Mouse (Mus musculus) thymus, postnatal 10 days (tissue): Measurements from ENCODE around the gene Fam53b.

Experiments used
- DNase-seq, 2 experiments: peaks; one replicate each; pipeline ENCODE4 v3.0.0; 2021; ENCODE audit warnings: low spot score in 2 of 2

Fam53b gene

DNA sequence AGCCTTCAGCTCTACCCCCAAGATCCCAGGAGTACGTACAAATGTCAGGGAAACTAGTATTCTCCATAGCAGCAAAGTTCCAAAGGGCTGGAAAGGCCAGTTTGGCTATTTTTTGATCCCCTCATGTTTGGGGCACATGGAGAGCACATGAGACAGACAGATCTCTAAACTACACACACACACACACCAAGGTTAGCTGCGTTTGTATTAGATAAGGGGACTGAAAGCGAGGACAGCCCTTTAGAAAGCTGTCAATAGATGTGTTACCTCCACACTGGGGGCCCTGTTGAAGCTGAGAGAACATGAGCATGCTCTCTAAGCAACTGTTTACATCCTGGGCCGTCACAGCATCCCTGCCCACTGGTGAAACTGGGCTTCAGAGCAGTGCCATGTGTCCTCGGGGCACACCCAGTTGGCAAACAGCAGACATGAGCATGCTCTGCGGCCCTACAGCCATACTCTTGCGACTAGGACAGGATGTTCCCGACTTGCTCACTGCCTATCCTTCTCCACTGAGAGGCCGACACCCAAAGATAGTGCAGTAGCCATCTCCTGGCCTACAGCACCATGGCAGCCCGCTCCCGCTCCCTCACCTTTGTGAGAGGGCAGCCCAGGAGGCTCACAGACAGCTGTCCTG lies 47.3 kb downstream of the Fam53b start:
- no peak for DNase-seq

DNA sequence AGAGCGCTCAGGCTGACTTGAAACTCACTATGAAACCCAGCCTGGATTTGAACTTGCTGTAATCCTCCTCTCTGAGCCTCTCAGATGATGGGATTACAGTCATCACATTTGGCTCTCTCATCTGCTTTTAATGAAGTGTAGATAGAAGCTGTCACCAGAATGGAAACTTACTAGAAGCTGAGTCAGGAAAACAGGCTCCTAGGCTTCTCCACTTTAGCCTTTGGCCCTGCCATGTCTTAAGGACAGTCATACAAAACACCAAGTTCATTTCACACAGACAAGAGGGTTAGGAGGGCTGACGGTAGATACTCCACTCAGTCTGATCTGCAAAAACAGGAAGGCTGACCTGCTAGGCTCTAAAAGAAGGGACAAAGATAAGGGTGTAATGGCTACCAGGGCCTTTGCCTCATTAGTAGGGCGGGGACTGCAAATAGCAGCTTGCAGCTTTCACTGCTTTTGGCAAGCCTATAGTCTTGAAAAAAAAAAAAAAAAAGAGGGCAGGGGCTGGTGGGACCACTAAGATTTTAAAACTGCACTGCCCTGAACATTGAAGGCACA lies 48.0 kb downstream of the Fam53b start:
- DNase-seq: no peak

- no peak for DNase-seq
These were observed 48.7 kb downstream of the Fam53b start for GRCm38 (mm10) chr7:132764896-132765491.

- no peak for DNase-seq
These were observed 49.4 kb downstream of the Fam53b start for GRCm38 (mm10) chr7:132764314-132764713.

DNA sequence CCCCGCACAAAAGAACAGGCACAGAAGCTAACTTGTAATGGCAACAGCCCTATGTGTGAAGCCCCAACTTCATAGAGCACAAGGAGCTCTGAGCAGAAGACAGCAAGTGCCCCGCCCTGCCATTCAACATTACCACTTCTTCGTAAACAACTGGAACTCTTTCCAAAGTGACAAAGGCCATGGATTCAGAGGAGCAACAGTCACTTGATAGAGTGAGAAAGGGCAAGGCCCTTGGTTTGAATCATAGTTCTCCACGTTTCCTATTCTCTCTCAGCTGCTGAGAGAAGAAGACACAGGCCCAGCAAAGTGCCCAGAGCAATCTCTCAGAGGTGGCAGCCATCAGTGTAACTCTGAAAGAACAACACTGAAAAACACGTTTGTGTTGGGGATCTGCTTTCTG lies 49.8 kb downstream of the Fam53b start:
- no peak for DNase-seq

DNA sequence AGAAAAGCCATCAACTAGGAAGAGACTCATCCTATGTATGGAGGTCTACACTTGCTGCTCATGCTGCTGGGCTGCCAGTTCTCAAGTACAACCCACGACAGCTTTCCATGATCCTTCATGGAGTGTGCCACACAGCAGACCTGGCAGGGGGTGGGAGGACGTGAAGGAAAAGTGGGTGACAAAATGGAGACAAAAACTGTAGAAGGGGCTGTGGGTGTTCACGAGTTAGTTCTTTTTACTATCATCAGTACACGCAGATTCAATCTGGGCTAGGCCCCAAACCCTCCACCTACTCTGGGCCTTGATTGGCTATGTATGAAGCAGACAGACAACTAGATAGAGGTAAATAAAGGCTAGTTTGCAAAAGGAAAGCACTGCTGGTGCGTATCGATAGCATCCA lies 50.3 kb downstream of the Fam53b start:
- DNase-seq: no peak

GRCm38 (mm10) chr7:132761409-132761808 lies 52.3 kb downstream of the Fam53b start:
- DNase-seq: no peak

DNA sequence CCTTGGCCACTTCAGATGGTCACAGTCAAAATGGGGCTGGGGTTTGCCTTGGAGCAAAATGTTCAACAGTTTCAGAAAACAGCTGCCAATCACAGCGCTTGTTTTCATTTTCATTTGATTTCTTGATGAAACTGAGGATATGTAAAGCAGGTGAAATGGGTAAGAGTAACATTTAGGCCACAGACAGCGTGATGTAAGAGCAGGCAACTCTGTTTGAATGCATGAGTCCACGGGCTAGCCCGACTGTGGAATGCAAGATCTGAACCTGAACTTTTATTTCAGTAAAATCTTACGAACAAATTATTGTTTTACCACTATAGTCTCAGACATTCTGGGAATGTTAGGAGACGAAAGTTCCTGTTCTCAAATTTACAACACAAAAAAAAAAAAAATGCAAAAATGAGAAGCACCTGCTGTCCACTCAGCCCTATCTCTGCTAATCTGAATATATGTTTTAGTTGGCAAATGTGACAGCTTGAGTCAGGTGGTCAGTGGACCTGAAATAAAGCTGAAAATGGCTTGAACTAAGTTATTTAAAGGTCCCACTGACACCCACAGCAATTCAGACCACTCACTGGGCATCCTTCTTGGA lies 53.0 kb downstream of the Fam53b start:
- no peak for DNase-seq

DNA sequence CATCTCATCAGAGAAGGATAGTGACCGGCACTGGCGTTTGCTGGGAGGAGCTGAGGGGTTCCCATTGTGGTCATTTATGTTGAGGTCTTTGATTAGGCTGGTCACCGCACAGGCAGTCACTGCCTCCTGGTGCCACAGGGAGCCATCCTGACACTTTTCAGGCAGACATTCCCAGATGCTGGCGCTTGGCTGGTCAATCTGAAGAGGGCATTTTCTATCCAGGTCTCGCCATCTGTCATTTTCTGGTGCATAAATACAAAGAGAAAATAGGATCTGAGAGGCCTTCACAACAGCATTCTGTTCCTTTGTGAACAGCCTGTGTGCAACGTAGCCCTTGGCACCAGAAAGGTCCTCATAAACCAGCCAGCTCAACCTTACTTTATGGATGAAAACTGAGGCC lies 53.8 kb downstream of the Fam53b start:
- no peak for DNase-seq

- DNase-seq: no peak
These were observed 54.2 kb downstream of the Fam53b start for GRCm38 (mm10) chr7:132759405-132759891.

- no peak for DNase-seq
These were observed 54.8 kb downstream of the Fam53b start for GRCm38 (mm10) chr7:132758875-132759274.

GRCm38 (mm10) chr7:132756325-132756724 lies 57.4 kb downstream of the Fam53b start:
- DNase-seq: no peak

- no peak for DNase-seq
These were observed 59.3 kb downstream of the Fam53b start for GRCm38 (mm10) chr7:132754389-132754750.

DNA sequence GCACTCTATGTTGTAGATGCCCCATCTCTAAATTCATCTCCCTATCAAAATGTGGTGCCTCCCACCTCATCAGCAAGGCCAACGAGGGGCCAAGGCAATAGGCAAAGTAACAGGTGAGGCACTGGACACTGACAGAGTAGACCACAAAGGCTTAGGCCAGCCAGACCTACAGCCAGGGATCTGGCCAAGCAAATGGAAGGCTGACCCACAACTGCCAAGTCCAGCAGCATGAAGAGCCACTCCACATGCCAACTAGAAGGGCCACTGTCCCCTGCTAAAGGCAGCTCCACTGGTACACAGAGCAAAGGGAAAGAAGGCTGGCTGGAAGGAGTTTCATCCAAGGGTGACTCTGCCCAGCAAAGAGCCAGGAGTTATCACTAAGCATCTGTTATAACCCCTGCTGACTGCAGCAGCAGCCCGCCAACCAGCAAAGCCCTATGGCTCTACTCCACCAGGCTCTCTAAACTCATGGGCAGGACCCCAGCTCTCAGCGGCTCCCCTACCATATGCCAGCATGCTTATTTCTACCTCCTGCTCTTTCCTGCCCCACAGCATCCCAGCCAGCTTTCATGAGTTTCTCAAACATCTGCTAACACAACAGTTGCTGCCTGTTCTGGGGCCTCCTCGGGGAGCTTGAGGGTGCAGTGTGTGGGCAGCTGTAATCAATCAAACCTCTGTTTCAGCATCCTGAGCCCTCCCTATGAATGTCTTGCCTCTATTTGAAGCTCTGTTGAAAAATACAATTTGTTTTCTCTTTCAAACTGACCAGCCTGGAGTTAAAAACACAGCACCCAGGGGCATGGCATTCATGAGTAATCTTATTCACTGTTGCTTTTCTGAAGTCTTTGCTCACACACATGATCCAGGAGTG lies 59.9 kb downstream of the Fam53b start:
- no peak for DNase-seq

GRCm38 (mm10) chr7:132751716-132752115 lies 62.0 kb downstream of the Fam53b start:
- no peak for DNase-seq

DNA sequence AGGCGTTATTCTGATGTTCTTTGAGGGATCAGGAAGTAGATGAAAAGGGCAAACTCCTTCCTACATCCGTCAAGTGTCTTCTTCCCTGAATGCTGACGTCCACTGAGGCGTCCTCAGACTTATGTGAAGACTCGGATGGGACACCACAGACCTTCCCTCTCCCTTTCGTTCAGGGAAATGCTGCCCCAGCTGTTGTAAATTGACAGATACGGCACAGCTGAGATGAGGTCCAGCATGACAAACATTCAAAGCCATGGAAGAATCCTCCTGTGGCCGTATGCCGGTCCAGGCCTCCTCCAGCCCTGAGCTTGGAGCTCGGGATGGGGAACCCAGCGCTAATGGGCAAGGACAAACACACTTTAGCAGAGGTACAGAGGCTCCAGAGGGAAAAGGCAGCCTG lies 64.2 kb downstream of the Fam53b start:
- DNase-seq: no peak

- DNase-seq: no peak
These were observed 65.5 kb downstream of the Fam53b start for GRCm38 (mm10) chr7:132748076-132748769.

- no peak for DNase-seq
These were observed 66.6 kb downstream of the Fam53b start for GRCm38 (mm10) chr7:132747096-132747495.

DNA sequence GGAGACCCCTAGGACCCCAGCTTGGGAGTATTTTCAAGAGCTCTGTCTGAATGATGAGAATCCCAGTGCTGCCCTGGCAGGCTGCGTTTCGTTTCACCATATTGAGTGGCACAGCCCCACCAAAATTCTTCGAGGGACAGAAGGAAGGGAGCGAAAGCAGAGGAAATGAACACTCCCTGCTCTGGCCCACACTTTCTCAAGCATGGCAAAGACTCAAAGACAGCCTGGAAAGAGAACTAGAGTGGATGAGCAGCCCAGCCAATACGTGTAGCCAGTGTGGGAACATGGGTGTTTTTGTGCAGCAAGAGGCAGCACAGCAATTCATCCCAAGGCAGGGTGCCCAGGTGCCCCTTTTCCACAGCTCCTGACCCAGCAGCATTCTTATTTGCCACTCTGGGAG lies 70.8 kb downstream of the Fam53b start:
- no peak for DNase-seq

- no peak for DNase-seq
These were observed 73.9 kb downstream of the Fam53b start for GRCm38 (mm10) chr7:132739829-132740228.

DNA sequence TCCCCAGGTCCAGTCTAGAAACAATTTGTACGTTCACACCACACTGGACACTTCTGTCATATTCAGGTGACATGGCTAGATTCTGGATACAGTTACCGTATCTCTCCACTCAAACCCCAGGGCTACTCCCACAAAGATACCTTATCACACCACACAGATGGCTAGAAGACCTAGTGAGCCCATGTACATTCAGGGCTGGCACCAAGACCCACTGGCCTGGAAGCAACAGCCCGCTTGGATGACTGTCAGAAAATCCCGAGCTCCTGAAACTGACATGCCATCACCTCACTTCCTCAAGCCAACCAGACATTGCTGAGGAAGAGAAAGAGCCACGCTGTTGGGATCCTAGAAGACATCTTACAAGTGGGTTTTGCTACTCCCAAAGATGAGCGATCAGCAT lies 74.8 kb downstream of the Fam53b start:
- DNase-seq: no peak
